ENCODE assay signal across 9 mouse cellular contexts in the genomic region with DNA sequence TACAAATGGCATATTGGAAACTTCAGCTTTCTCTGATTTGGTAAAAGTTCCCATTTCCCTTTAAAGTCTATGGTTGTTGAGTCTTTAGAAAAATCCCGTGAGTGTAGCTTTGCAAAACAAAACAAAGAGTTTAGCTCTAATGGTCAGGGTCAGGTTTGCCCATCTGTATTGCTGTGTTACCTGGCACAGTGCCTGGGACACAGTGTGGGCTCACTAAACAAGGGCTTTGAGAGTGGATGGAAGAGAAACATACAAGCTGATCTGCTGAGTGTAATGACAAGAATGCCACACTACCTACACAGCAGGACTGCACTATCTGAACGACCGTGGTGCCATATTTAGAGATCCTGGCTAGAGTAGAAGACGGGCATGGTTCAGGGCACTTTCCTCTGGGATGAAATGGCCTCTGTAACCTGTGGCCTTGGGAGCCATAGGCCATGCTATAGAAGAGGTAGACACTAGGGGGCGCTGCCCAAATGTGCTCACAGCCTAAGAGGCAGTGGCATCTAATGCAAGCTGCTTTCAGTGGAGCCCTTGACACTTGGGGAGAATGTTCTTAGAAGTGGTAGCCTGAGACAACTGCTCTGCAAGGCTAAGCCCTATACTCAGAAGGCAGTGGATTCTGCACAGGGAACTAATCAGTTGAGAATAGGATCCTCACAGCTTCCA. TPM values are rescaled to one million over a fixed set of nuclear protein-coding genes. Genes with fewer than 3 reads are reported as not detected.
A peak's percentile ranks its signal among the peaks of the same experiment; 100 is the strongest.
DNase-seq lines count a peak whose midpoint lies in the region; ATAC-seq and TF ChIP-seq lines count a peak whose summit lies in the region.
"Had no signal": no experiment of that assay in that cellular context is flagged by ENCODE, and none has a peak within 500 bp of the region (broad histone marks: within the 10 kb centered on the region; RNA-seq: fewer than 3 reads in every experiment).

No protein-coding gene starts in this region.

- TF ChIP-seq EP300 in lung, postnatal 0 days (IDR thresholded peaks at IDR 0.05), result no peak

- peak; percentile 71 for DNase-seq in hindbrain, embryonic 11.5 days (ENCODE audit: low spot score)
- peak; percentile 18 to 36 for DNase-seq in CD8-positive naive resting alpha-beta T cell, adult 2 months (ENCODE audit: low read depth in 2 of 2, low spot score in 2 of 2)
- peak; percentile 60 to 65 for DNase-seq in adrenal gland, postnatal 36 days
- DNase-seq in forelimb bud, embryonic 11.5 days (ENCODE audit: low read depth, low spot score), result peak; percentile 57
- DNase-seq in lung, postnatal 0 days (ENCODE audit: low spot score), result no peak
- peak; percentile 37 for DNase-seq in thymus, adult 2 months
- no peak for DNase-seq in ovary, postnatal 14 days (ENCODE audit: low spot score)

- H3K27me3 ChIP-seq in hindbrain, embryonic 11.5 days (ENCODE audit: control insufficient read depth, insufficient read depth, low read length), result no peaks in the 10 kb centered on the region
- H3K27me3 ChIP-seq in hindbrain, embryonic 13.5 days, result no peaks in the 10 kb centered on the region
- H3K27me3 ChIP-seq in lung, postnatal 0 days (replicated peaks; ENCODE audit: insufficient read depth, low read length), result no peaks in the 10 kb centered on the region
- H3K27me3 ChIP-seq in thymus, adult 2 months (ENCODE audit: control insufficient read depth, insufficient read depth, low read length), result no peaks in the 10 kb centered on the region

- WGBS in hindbrain, embryonic 11.5 days, result 53% methylated on average over 5 of the region's 5 CpGs
- 45% methylated on average over 5 of the region's 5 CpGs for WGBS in hindbrain, embryonic 13.5 days
- WGBS in lung, postnatal 0 days, result 45% methylated on average over 5 of the region's 5 CpGs
- WGBS in thymus, adult 2 months, result 74% methylated on average over 5 of the region's 5 CpGs

- H3K4me3 ChIP-seq in hindbrain, embryonic 11.5 days (ENCODE audit: low read depth, low read length), result no peak overlapping the region
- no peak overlapping the region for H3K4me3 ChIP-seq in hindbrain, embryonic 13.5 days
- no peak overlapping the region for H3K4me3 ChIP-seq in lung, postnatal 0 days (ENCODE audit: low read depth, low read length)
- no peak overlapping the region for H3K4me3 ChIP-seq in thymus, adult 2 months (ENCODE audit: control insufficient read depth, insufficient read depth, low read length)

- ATAC-seq in hindbrain, embryonic 11.5 days (ENCODE audit: low FRiP score), result peak; percentile 54; the same call in 1 of the 2 replicates
- no peak for ATAC-seq in hindbrain, embryonic 13.5 days (ENCODE audit: low FRiP score)
- ATAC-seq in lung, postnatal 0 days, result 0 out of 2 replicates have a peak, but pooled peaks have one; percentile 17

- no peaks in the 10 kb centered on the region for H3K4me1 ChIP-seq in hindbrain, embryonic 11.5 days (replicated peaks; ENCODE audit: control insufficient read depth, insufficient read depth, low read length)
- H3K4me1 ChIP-seq in hindbrain, embryonic 13.5 days (replicated peaks), result no peaks in the 10 kb centered on the region
- H3K4me1 ChIP-seq in lung, postnatal 0 days (ENCODE audit: insufficient read depth, low read depth, low read length), result no peaks in the 10 kb centered on the region
- no peaks in the 10 kb centered on the region for H3K4me1 ChIP-seq in thymus, adult 2 months (replicated peaks; ENCODE audit: control insufficient read depth, insufficient read depth, low read length)

- H3K4me2 ChIP-seq in hindbrain, embryonic 11.5 days (replicated peaks; ENCODE audit: low read depth, low read length), result no peak overlapping the region
- no peak overlapping the region for H3K4me2 ChIP-seq in hindbrain, embryonic 13.5 days
- no peak overlapping the region for H3K4me2 ChIP-seq in lung, postnatal 0 days (replicated peaks; ENCODE audit: low read depth, low read length)

- no peak for TF ChIP-seq POLR2A in thymus, adult 2 months (IDR thresholded peaks at IDR 0.05; ENCODE audit: control insufficient read depth, extremely low read depth, insufficient read depth, low read length, poor library complexity)

- H3K36me3 ChIP-seq in hindbrain, embryonic 11.5 days (ENCODE audit: control insufficient read depth, insufficient read depth, low read length), result no peaks in the 10 kb centered on the region
- no peaks in the 10 kb centered on the region for H3K36me3 ChIP-seq in hindbrain, embryonic 13.5 days
- H3K36me3 ChIP-seq in lung, postnatal 0 days (ENCODE audit: insufficient read depth, low read length), result no peaks in the 10 kb centered on the region
- peaks cover 35% of the 10 kb centered on the region for H3K36me3 ChIP-seq in thymus, adult 2 months (ENCODE audit: control insufficient read depth, insufficient read depth, low read length)

- peak; percentile 58 for TF ChIP-seq CTCF in lung, postnatal 0 days (IDR thresholded peaks at IDR 0.05)
- TF ChIP-seq CTCF in thymus, adult 2 months (IDR thresholded peaks at IDR 0.05; ENCODE audit: borderline replicate concordance, control insufficient read depth, extremely low read depth, insufficient read depth, low read length, poor library complexity), result peak; percentile 63; the same call in 1 of the 2 replicates

- no peak overlapping the region for H3K27ac ChIP-seq in hindbrain, embryonic 11.5 days (ENCODE audit: low read depth, low read length)
- H3K27ac ChIP-seq in hindbrain, embryonic 13.5 days, result no peak overlapping the region
- no peak overlapping the region for H3K27ac ChIP-seq in lung, postnatal 0 days (ENCODE audit: low read length)
- no peak overlapping the region for H3K27ac ChIP-seq in thymus, adult 2 months (ENCODE audit: control insufficient read depth, insufficient read depth, low read length)

- H3K9me3 ChIP-seq in hindbrain, embryonic 11.5 days (ENCODE audit: control insufficient read depth, low read length), result no peaks in the 10 kb centered on the region
- no peaks in the 10 kb centered on the region for H3K9me3 ChIP-seq in hindbrain, embryonic 13.5 days
- no peaks in the 10 kb centered on the region for H3K9me3 ChIP-seq in lung, postnatal 0 days (ENCODE audit: low read length)

- no peak overlapping the region for H3K9ac ChIP-seq in hindbrain, embryonic 11.5 days (ENCODE audit: low read depth, low read length)
- no peak overlapping the region for H3K9ac ChIP-seq in hindbrain, embryonic 13.5 days
- H3K9ac ChIP-seq in lung, postnatal 0 days (replicated peaks; ENCODE audit: low read depth), result no peak overlapping the region

RNA-seq across cellular contexts. Expression of gene Foxi1, which starts 28.3 kb away (rescaled TPM):
- polyA plus RNA-seq in hindbrain, embryonic 11.5 days (2014; fragmentation: Nextera tagmentation; extraction: Ambion mirVana), result 0.38 TPM in 1 of 2 replicates, not detected in the other
- not detected in 2 replicates for polyA plus RNA-seq in hindbrain, embryonic 13.5 days (2015; fragmentation: Nextera tagmentation; extraction: Ambion mirVana)
- not detected for total RNA-seq in adrenal gland, postnatal 36 days (2021)
- not detected in 2 replicates for polyA plus RNA-seq in lung, postnatal 0 days (2015; fragmentation: Nextera tagmentation; extraction: Ambion mirVana)
- 0.57 and 0.70 TPM in 2 replicates for polyA plus RNA-seq in thymus, adult 2 months (2012; rRNA removed)
- polyA plus RNA-seq: intestine, embryonic 14.5 days had no signal

Comparison
In these comparisons a context has a peak if more than half of its experiments do, and no peak if none do; other contexts are left out.
1. DNase-seq: peak in hindbrain, embryonic 11.5 days (single experiment), CD8-positive naive resting alpha-beta T cell, adult 2 months (2 of 2), adrenal gland, postnatal 36 days (2 of 2), forelimb bud, embryonic 11.5 days (single experiment) and thymus, adult 2 months (single experiment); none in lung, postnatal 0 days (single experiment) and ovary, postnatal 14 days (single experiment).